Mouse (Mus musculus) kidney, embryonic 14.5 days (tissue): ENCODE measurements around the gene Prrc2a. TPM values are rescaled to one million over a fixed set of nuclear protein-coding genes. Genes with fewer than 3 reads are reported as not detected.

Experiments
- ATAC-seq: fragments of 200-750 bp; cut with Nextera tagmentation; 2 replicates; pipeline ENCODE4 v1.8.0; 2017; ENCODE audit warnings: moderate number of reproducible peaks, mild to moderate bottlenecking, moderate TSS enrichment, moderate library complexity; ENCODE audit not compliant: low FRiP score, low TSS enrichment
- H3K27ac ChIP-seq: fragments of 300-500 bp; sonication (generic); 2 replicates; pipeline ENCODE4 v1.5.1; 2014; ENCODE audit warnings: low read depth, mild to moderate bottlenecking, low read length, moderate library complexity, mixed read lengths
- H3K27me3 ChIP-seq: fragments of 300-500 bp; sonication (generic); 2 replicates; pipeline ENCODE4 v1.6.1; 2014; ENCODE audit warnings: mild to moderate bottlenecking, low read length; ENCODE audit not compliant: control insufficient read depth, insufficient read depth
- H3K36me3 ChIP-seq: fragments of 300-500 bp; sonication (generic); 2 replicates; pipeline ENCODE4 v1.6.1; 2014; ENCODE audit warnings: low read length, mixed read lengths; ENCODE audit not compliant: control insufficient read depth, insufficient read depth
- H3K4me1 ChIP-seq: fragments of 300-500 bp; sonication (generic); 2 replicates; pipeline ENCODE4 v1.6.1; 2014; ENCODE audit warnings: low read length, mixed read lengths; ENCODE audit not compliant: control insufficient read depth, insufficient read depth
- H3K4me2 ChIP-seq: fragments of 300-500 bp; sonication (generic); replicated peaks from 2 replicates; pipeline ENCODE4 v1.6.1; 2014; ENCODE audit warnings: low read depth, mild to moderate bottlenecking, low read length
- H3K4me3 ChIP-seq: fragments of 300-500 bp; sonication (generic); 2 replicates; pipeline ENCODE4 v1.5.1; 2014; ENCODE audit warnings: mild to moderate bottlenecking, low read length
- H3K9ac ChIP-seq: fragments of 300-500 bp; sonication (generic); 2 replicates; pipeline ENCODE4 v1.6.1; 2014; ENCODE audit warnings: low read depth, mild to moderate bottlenecking, low read length, moderate library complexity
- H3K9me3 ChIP-seq: fragments of 300-500 bp; sonication (generic); 2 replicates; pipeline ENCODE4 v1.6.1; 2016; ENCODE audit warnings: low read length; ENCODE audit not compliant: control insufficient read depth
- WGBS: fragments of 180-500 bp; shearing (Covaris S2); extraction: QIAGEN DNeasy Blood & Tissue Kit; methylation state at CpG from one replicate; pipeline ENCODE4 v1.1.7; 2014; 5-methylcytosine and 5-hydroxymethylcytosine counted together
- polyA plus RNA-seq: library from polyadenylated mRNA; unstranded; fragments of >200 nt; fragmentation: Nextera tagmentation; extraction: Ambion mirVana; gene quantifications from 2 replicates; pipeline ENCODE4 v1.2.1, GENCODE M21; 2014

The Prrc2a gene
- polyA plus RNA-seq, 1 experiment from 2014 or later = 248 TPM

GRCm38 (mm10) chr17:35185639-35186611 lies 21.2 kb upstream of the Prrc2a start:
- H3K4me1 ChIP-seq = peaks cover 9% of the 10 kb centered on the region; the same call in 1 of the 2 replicates
- no peaks in the 10 kb centered on the region for H3K27me3 ChIP-seq
- H3K9ac ChIP-seq = peak overlapping the region; percentile 14; the same call in 1 of the 2 replicates
- peak overlapping the region; percentile 57 for H3K27ac ChIP-seq
- H3K4me2 ChIP-seq = peak overlapping the region; percentile 55
- no peaks in the 10 kb centered on the region for H3K9me3 ChIP-seq
- peak overlapping the region; percentile 37 for H3K4me3 ChIP-seq
- 3% methylated on average over 17 of the region's 18 CpGs for WGBS
- H3K36me3 ChIP-seq = no peaks in the 10 kb centered on the region
- ATAC-seq = peak; percentile 60; the same call in 1 of the 2 replicates

DNA sequence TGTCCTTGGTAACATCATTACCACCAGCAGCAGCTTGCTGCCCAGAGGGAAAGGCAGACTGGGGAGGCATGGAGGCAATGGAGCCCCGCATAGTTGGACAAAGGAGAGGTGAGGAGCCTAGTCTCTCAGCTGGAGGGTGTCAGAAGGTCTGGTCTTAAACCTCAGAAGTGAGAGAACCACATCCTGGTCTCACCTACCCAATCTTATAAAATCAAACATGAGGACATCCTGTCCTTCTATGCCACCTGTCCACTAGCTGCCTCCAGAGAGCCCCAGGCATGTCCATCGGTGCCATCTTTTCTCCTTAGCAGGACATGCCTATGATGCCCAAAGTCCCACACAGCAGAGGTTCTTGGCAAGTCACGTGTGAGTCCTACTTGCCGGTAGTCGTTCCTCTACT lies 15.4 kb upstream of the Prrc2a start:
- Histone ChIP-seq H3K4me2 (no peak overlapping the region), H3K4me3 (no peak overlapping the region), H3K4me1 (no peaks in the 10 kb centered on the region), H3K27ac (no peak overlapping the region), H3K9ac (no peak overlapping the region), H3K27me3 (no peaks in the 10 kb centered on the region), H3K9me3 (no peaks in the 10 kb centered on the region), H3K36me3 (no peaks in the 10 kb centered on the region)
- no peak for ATAC-seq
- WGBS = 88% methylated on average over 5 of the region's 5 CpGs

- 19% methylated on average over 5 of the region's 5 CpGs for WGBS
- no peaks in the 10 kb centered on the region for H3K9me3 ChIP-seq
- peak; percentile 82 for ATAC-seq
These were observed 13.8 kb upstream of the Prrc2a start for GRCm38 (mm10) chr17:35178528-35178927.

DNA sequence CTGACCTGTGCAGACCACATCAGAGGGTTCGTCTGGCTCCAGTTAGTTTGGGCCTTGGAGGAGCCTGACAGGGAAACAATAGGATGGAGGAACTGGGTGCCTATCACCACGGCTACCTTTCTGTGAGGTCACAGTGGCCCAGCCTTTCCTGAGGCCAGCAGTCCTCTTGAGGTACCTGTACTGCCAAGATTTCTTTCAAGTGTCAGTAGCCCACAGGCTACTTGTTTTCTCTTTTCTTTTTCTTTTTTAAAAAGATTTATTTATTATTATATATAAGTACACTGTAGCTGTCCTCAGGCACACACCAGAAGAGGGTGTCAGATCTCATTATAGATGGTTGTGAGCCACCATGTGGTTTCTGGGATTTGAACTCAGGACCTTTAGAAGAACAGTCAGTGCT lies 11.3 kb upstream of the Prrc2a start, which contains the start of gene Aif1:
Gene Aif1 (minus strand): TSS at position 101 of the 400 bp plus-strand sequence.
- no peak within 1 kb of the TSS for H3K9ac ChIP-seq
- no peaks in the 10 kb centered on the region for H3K9me3 ChIP-seq
- no peaks in the 10 kb centered on the region for H3K27me3 ChIP-seq
- no peak within 1 kb of the TSS for H3K4me3 ChIP-seq
- H3K4me1 ChIP-seq = no peaks in the 10 kb centered on the region
- WGBS = 42% methylated on average over 2 of the region's 2 CpGs
- H3K27ac ChIP-seq = no peak within 1 kb of the TSS
- ATAC-seq = no peak
- no peaks in the 10 kb centered on the region for H3K36me3 ChIP-seq
- H3K4me2 ChIP-seq = no peak within 1 kb of the TSS

More at GRCm38 (mm10) chr17:35178528-35178927, 13.8 kb upstream of the Prrc2a start:
- H3K4me2 ChIP-seq = no peak overlapping the region
- no peaks in the 10 kb centered on the region for H3K36me3 ChIP-seq
- H3K4me1 ChIP-seq = no peaks in the 10 kb centered on the region
- H3K4me3 ChIP-seq = no peak overlapping the region
- H3K9ac ChIP-seq = no peak overlapping the region
- H3K27me3 ChIP-seq = no peaks in the 10 kb centered on the region
- no peak overlapping the region for H3K27ac ChIP-seq

DNA sequence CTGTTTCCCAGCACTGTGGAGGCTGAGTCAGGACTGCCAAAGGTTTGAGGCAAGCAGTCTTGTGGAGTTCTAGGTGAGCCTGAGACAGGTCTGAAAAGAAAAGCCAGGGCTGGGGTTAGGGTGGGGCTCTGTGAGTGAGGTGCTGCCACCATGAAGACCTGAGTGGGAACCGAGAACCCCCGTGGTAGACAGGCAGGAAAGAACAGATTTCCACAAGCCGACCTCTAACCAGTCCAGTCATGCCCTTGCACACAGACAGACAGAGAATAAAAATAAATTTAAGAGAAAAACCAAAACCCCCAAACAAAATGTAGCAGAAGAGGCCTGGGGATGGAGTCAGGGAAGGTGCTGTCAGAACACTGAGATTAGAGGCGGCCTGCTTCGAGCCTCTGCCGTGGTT lies 10.7 kb upstream of the Prrc2a start:
- H3K9me3 ChIP-seq = no peaks in the 10 kb centered on the region
- no peak overlapping the region for H3K4me3 ChIP-seq
- H3K9ac ChIP-seq = no peak overlapping the region
- no peak overlapping the region for H3K27ac ChIP-seq
- H3K4me2 ChIP-seq = no peak overlapping the region
- H3K27me3 ChIP-seq = no peaks in the 10 kb centered on the region
- no peaks in the 10 kb centered on the region for H3K4me1 ChIP-seq
- no peak for ATAC-seq
- WGBS = 67% methylated on average over 6 of the region's 6 CpGs
- no peaks in the 10 kb centered on the region for H3K36me3 ChIP-seq

DNA sequence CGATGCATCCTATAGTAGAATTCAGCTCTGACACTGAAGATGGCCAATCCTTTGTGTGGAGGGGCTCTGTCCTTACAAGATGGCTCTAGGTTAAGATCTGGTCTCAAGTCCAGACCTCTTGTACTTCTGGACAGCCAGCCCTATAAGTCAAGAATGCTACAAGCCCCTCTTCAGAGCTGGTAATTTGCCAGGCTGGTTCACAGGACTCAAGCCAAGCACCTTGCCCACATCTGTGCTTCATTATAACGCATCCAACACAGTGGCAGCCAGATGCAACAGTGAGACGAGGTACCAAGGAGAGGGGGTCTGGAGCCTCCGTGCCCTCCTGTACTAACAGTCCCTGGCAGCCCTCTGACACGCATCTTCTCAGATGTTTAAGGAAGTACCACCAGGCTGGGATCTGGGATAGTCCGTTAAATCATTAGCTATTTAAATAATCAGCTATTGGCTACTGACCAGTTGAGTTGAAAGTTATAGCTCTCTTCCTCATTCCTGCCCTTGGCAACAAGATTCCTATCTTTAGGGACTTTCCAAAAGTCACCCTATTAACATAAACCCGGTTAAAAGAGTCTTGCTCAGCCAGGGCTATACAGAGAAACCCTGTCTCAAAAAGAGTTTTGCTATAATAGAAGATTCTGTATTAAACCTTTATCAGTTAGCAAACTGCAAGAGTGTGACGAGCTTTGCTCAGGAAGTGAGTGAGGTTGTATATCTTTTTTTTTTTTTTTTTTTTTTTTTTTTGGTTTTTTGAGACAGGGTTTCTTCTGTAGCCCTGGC lies 9.7 kb upstream of the Prrc2a start:
- ATAC-seq = no peak
- no peak overlapping the region for H3K27ac ChIP-seq
- no peaks in the 10 kb centered on the region for H3K27me3 ChIP-seq
- no peaks in the 10 kb centered on the region for H3K9me3 ChIP-seq
- no peaks in the 10 kb centered on the region for H3K36me3 ChIP-seq
- H3K4me3 ChIP-seq = no peak overlapping the region
- H3K4me1 ChIP-seq = no peaks in the 10 kb centered on the region
- no peak overlapping the region for H3K9ac ChIP-seq
- 67% methylated on average over 8 of the region's 8 CpGs for WGBS
- no peak overlapping the region for H3K4me2 ChIP-seq

DNA sequence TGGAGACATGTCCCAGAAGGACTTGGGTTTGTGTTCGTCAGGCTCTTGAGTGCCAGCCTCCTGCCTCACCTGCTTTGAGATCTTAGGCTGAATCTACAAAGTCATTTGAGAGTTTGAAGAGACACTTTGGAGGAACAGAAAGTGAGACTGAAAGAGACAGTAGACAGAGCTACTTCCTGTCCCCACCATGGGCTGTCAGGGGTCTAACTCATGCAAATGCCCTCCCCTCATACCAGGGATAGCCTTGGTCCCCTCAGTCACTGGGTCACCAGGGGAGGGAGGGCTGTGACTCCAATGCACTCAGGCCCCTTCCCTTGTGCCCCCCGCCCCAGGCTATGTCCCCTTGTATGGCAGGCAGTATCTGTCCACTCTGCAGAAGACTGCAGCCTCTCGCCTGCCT lies 8.6 kb upstream of the Prrc2a start:
- ATAC-seq = no peak
- Histone ChIP-seq H3K4me1 (no peaks in the 10 kb centered on the region), H3K36me3 (no peaks in the 10 kb centered on the region), H3K4me3 (no peak overlapping the region), H3K9me3 (no peaks in the 10 kb centered on the region), H3K4me2 (no peak overlapping the region), H3K27ac (no peak overlapping the region), H3K9ac (no peak overlapping the region), H3K27me3 (no peaks in the 10 kb centered on the region)
- 77% methylated on average over 3 of the region's 3 CpGs for WGBS

DNA sequence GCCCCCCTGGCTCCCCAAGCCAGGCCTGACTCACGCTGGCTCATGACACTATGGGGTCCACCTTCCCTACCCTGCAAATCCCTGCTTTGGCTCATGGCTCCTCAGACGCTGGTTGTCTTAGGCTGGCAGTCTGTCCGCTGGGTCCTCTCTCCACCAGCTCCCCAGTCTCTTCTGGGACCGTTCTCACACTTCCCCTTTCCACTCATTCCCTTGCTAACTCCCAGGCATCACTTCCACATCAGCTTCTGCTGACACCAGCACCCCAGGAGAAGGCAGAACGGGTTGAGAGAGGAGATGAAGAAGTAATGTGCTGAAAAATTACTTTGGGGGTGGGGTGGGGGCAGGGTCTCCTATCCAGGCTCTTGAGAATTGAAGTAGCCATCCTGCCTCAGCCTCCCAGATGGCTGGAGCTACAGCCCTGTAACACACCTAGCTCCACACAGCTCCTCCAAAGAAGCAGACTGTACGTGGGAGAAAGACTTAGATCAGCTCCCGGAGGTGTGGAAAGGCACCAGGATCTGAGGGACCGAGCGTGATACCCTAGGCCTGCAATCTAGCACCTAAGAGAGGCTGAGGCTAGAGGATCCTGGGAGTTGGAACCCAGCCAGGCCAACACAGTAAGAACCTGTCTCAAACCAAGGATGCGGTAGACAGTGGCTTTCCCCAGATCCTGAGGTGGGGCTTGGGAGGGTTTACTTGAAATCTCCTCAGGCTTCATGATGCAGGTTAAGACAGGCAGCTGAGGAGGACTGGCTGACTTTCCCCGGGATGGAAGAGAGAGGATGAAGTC lies 7.9 kb upstream of the Prrc2a start:
- H3K4me1 ChIP-seq = no peaks in the 10 kb centered on the region
- H3K27me3 ChIP-seq = no peaks in the 10 kb centered on the region
- 72% methylated on average over 11 of the region's 11 CpGs for WGBS
- H3K9ac ChIP-seq = no peak overlapping the region
- H3K4me3 ChIP-seq = no peak overlapping the region
- H3K36me3 ChIP-seq = no peaks in the 10 kb centered on the region
- H3K27ac ChIP-seq = no peak overlapping the region
- ATAC-seq = no peak
- H3K9me3 ChIP-seq = no peaks in the 10 kb centered on the region
- H3K4me2 ChIP-seq = no peak overlapping the region
